Mouse (Mus musculus) embryonic facial prominence, embryonic 11.5 days (tissue): ENCODE data around the gene Mepe. TPM values are rescaled to one million over a fixed set of nuclear protein-coding genes. Genes with fewer than 3 reads are reported as not detected.
A peak's percentile ranks its signal among the peaks of the same experiment; 100 is the strongest.

Source experiments
- ATAC-seq: fragments of 200-750 bp; cut with Nextera tagmentation; replicated peaks from 2 replicates; pipeline ENCODE4 v1.8.0; 2017; ENCODE audit warnings: low read depth; ENCODE audit not compliant: insufficient number of reproducible peaks, low FRiP score, low TSS enrichment
- DNase-seq: peaks from one replicate; pipeline ENCODE4 v3.0.0-alpha.2; 2015; ENCODE audit warnings: low spot score
- H3K27ac ChIP-seq: fragments of 300-500 bp; sonication (generic); replicated peaks from 2 replicates; pipeline ENCODE4 v1.5.1; 2014; ENCODE audit warnings: mild to moderate bottlenecking, low read depth, low read length, control low read depth
- H3K27me3 ChIP-seq: fragments of 300-500 bp; sonication (generic); 2 replicates; pipeline ENCODE4 v1.6.1; 2014; ENCODE audit warnings: mild to moderate bottlenecking, low read length, moderate library complexity, mixed read lengths; ENCODE audit not compliant: control insufficient read depth, insufficient read depth
- H3K36me3 ChIP-seq: fragments of 300-500 bp; sonication (generic); replicated peaks from 2 replicates; pipeline ENCODE4 v1.6.1; 2014; ENCODE audit warnings: low read depth, mild to moderate bottlenecking, low read length, moderate library complexity, mixed read lengths; ENCODE audit not compliant: control insufficient read depth, insufficient read depth
- H3K4me1 ChIP-seq: fragments of 300-500 bp; sonication (generic); 2 replicates; pipeline ENCODE4 v1.6.1; 2014; ENCODE audit warnings: low read length, mixed read lengths; ENCODE audit not compliant: control insufficient read depth, insufficient read depth
- H3K4me2 ChIP-seq: fragments of 300-500 bp; sonication (generic); 2 replicates; pipeline ENCODE4 v1.6.1; 2014; ENCODE audit warnings: low read depth, mild to moderate bottlenecking, control low read depth, low read length, moderate library complexity
- H3K4me3 ChIP-seq: fragments of 300-500 bp; sonication (generic); 2 replicates; pipeline ENCODE4 v1.5.1; 2014; ENCODE audit warnings: low read depth, low read length, control low read depth
- H3K9ac ChIP-seq: fragments of 300-500 bp; sonication (generic); replicated peaks from 2 replicates; pipeline ENCODE4 v1.6.1; 2014; ENCODE audit warnings: mild to moderate bottlenecking, control low read depth, low read length
- H3K9me3 ChIP-seq: fragments of 300-500 bp; sonication (generic); replicated peaks from 2 replicates; pipeline ENCODE4 v1.6.1; 2016; ENCODE audit warnings: mild to moderate bottlenecking, low read length, inconsistent platforms, mixed read lengths; ENCODE audit not compliant: control insufficient read depth
- WGBS: fragments of 180-500 bp; shearing (Covaris S2); extraction: QIAGEN DNeasy Blood & Tissue Kit; methylation state at CpG from one replicate; pipeline ENCODE4 v1.1.7; 2014; 5-methylcytosine and 5-hydroxymethylcytosine counted together
- polyA plus RNA-seq: library from polyadenylated mRNA; unstranded; fragments of >200 nt; fragmentation: Nextera tagmentation; extraction: Ambion mirVana; gene quantifications from 2 replicates; pipeline ENCODE4 v1.2.1, GENCODE M21; 2014

The Mepe gene
- polyA plus RNA-seq, 1 experiment from 2014 or later = not detected

- no peak for DNase-seq
Measured at GRCm38 (mm10) chr5:104339009-104339408, 13.9 kb downstream of the Mepe start.

GRCm38 (mm10) chr5:104339706-104340512 is 14.8 kb downstream of the Mepe start:
- Histone ChIP-seq H3K4me2 (no peak overlapping the region), H3K27me3 (no peaks in the 10 kb centered on the region), H3K9me3 (no peaks in the 10 kb centered on the region), H3K4me3 (no peak overlapping the region), H3K27ac (no peak overlapping the region), H3K36me3 (no peaks in the 10 kb centered on the region), H3K9ac (no peak overlapping the region), H3K4me1 (no peaks in the 10 kb centered on the region; the same call in 1 of the 2 replicates)
- WGBS = 22% methylated on average over 14 of the region's 14 CpGs
- peak; percentile 84 for DNase-seq
- ATAC-seq = peak; percentile 63

More at GRCm38 (mm10) chr5:104339009-104339408, 13.9 kb downstream of the Mepe start:
- Histone ChIP-seq H3K27me3 (no peaks in the 10 kb centered on the region), H3K36me3 (no peaks in the 10 kb centered on the region), H3K9ac (no peak overlapping the region), H3K4me3 (no peak overlapping the region), H3K4me2 (no peak overlapping the region), H3K9me3 (no peaks in the 10 kb centered on the region), H3K4me1 (no peaks in the 10 kb centered on the region; the same call in 1 of the 2 replicates), H3K27ac (no peak overlapping the region)
- no peak for ATAC-seq
- WGBS = 86% methylated on average over 5 of the region's 5 CpGs

GRCm38 (mm10) chr5:104340513-104340829 is 15.3 kb downstream of the Mepe start:
- Histone ChIP-seq H3K4me3 (no peak overlapping the region), H3K27me3 (no peaks in the 10 kb centered on the region), H3K36me3 (no peaks in the 10 kb centered on the region), H3K9ac (no peak overlapping the region), H3K4me1 (no peaks in the 10 kb centered on the region; the same call in 1 of the 2 replicates), H3K9me3 (no peaks in the 10 kb centered on the region), H3K4me2 (no peak overlapping the region), H3K27ac (no peak overlapping the region)
- DNase-seq = no peak
- ATAC-seq = no peak
- 83% methylated on average over 4 of the region's 4 CpGs for WGBS

- 33% methylated on average over 6 of the region's 6 CpGs for WGBS
Measured at GRCm38 (mm10) chr5:104342881-104343280, 17.8 kb downstream of the Mepe start.

GRCm38 (mm10) chr5:104344526-104345240 is 19.6 kb downstream of the Mepe start:
- Histone ChIP-seq H3K9ac (no peak overlapping the region), H3K36me3 (no peaks in the 10 kb centered on the region), H3K27ac (no peak overlapping the region), H3K4me1 (no peaks in the 10 kb centered on the region), H3K9me3 (no peaks in the 10 kb centered on the region), H3K4me3 (no peak overlapping the region), H3K4me2 (no peak overlapping the region), H3K27me3 (no peaks in the 10 kb centered on the region)
- ATAC-seq = no peak
- 74% methylated on average over 9 of the region's 9 CpGs for WGBS
- DNase-seq = peak; percentile 32

More at GRCm38 (mm10) chr5:104342881-104343280, 17.8 kb downstream of the Mepe start:
- Histone ChIP-seq H3K27ac (no peak overlapping the region), H3K36me3 (no peaks in the 10 kb centered on the region), H3K9ac (no peak overlapping the region), H3K4me1 (no peaks in the 10 kb centered on the region; the same call in 1 of the 2 replicates), H3K27me3 (no peaks in the 10 kb centered on the region), H3K4me3 (no peak overlapping the region), H3K9me3 (no peaks in the 10 kb centered on the region), H3K4me2 (no peak overlapping the region)
- ATAC-seq (no peak), DNase-seq (no peak)

GRCm38 (mm10) chr5:104345241-104345630 is 20.1 kb downstream of the Mepe start:
- no peaks in the 10 kb centered on the region for H3K36me3 ChIP-seq
- no peaks in the 10 kb centered on the region for H3K9me3 ChIP-seq
- H3K4me1 ChIP-seq = no peaks in the 10 kb centered on the region
- no peak overlapping the region for H3K9ac ChIP-seq
- ATAC-seq (no peak), DNase-seq (peak; percentile 35)
- H3K27me3 ChIP-seq = no peaks in the 10 kb centered on the region
- H3K4me2 ChIP-seq = no peak overlapping the region
- no peak overlapping the region for H3K4me3 ChIP-seq
- no peak overlapping the region for H3K27ac ChIP-seq
- 62% methylated on average over 6 of the region's 6 CpGs for WGBS

- Histone ChIP-seq H3K27me3 (no peaks in the 10 kb centered on the region), H3K4me3 (no peak overlapping the region), H3K36me3 (no peaks in the 10 kb centered on the region), H3K4me2 (no peak overlapping the region), H3K9ac (no peak overlapping the region), H3K4me1 (no peaks in the 10 kb centered on the region), H3K27ac (no peak overlapping the region), H3K9me3 (no peaks in the 10 kb centered on the region)
- ATAC-seq = no peak
- WGBS = 79% methylated on average over 1 of the region's 1 CpGs
- DNase-seq = no peak
Measured at GRCm38 (mm10) chr5:104351041-104351440, 25.9 kb downstream of the Mepe start.

- Histone ChIP-seq H3K36me3 (no peaks in the 10 kb centered on the region), H3K9ac (no peak overlapping the region), H3K4me2 (no peak overlapping the region), H3K4me3 (no peak overlapping the region), H3K27me3 (no peaks in the 10 kb centered on the region), H3K27ac (no peak overlapping the region), H3K9me3 (no peaks in the 10 kb centered on the region), H3K4me1 (no peaks in the 10 kb centered on the region)
- ATAC-seq (no peak), DNase-seq (no peak)
- WGBS = 70% methylated on average over 5 of the region's 5 CpGs
Measured at GRCm38 (mm10) chr5:104351874-104352273, 26.7 kb downstream of the Mepe start.
